Mouse (Mus musculus): ENCODE results near the gene Smg6. TPM values are rescaled to one million over a fixed set of nuclear protein-coding genes. Genes with fewer than 3 reads are reported as not detected.

The Smg6 gene
- total RNA-seq (2021): 10 to 100 TPM; 15.2 to 18.5 TPM
- long read RNA-seq, experiment 1, full-length matches to known transcripts: 7 of 16 reads
- long read RNA-seq, experiment 1, partial matches to known transcripts: 3 of 16 reads
- long read RNA-seq, experiment 1, other reads (novel, unspliced or antisense): 6 of 16 reads
- long read RNA-seq, experiment 2, full-length matches to known transcripts: 8 of 20 reads
- long read RNA-seq, experiment 2, partial matches to known transcripts: 6 of 20 reads
- long read RNA-seq, experiment 2, other reads (novel, unspliced or antisense): 6 of 20 reads

DNA sequence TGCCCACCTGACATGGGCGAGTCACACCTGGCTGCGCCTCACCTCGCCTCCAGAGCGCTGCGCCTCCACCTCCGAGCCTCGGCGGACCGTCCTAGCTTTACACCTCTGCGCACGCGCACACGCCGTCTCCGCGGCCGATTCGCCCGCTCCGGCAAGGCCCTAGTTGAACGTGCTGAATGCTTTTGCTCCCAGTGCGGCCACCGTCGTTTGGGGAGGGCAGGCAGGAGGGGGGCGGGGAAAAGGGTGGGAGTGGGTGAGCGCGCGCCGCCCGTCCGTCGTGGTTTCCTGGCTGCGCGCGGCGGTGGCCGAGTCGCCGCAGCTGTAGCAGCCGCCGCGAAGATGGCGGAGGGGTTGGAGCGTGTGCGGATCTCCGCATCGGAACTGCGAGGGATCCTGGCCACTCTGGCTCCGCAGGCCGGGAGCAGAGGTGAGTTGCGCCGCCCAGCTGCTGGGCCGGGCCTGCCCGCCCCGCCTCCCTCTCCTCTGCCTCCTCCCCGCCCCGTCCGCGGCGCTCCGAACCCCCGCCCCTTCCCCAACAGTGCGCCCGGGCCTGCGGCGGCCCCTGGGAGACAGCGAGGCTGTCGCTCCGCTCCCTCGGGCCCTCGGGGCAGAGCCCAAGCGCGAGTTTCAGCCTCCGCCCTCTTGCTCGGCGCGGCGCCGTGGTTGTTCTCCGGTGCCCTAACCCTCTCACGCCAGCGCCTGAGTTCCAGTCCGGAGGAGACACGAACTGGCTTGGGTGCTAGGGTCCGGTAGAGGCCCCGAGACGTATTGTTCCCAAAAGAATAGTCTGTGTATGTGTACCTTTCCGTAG is at the start of gene Smg6, which contains the start of gene Srr:
TSS of gene Smg6 (plus strand) at position 247 of the 811 bp plus-strand sequence.
TSS of gene Srr (minus strand) at position 372 of the 811 bp plus-strand sequence.
- DNase-seq: peak; percentile 93

GRCm38 (mm10) chr11:74876801-74877200 is 48.8 kb upstream of the Smg6 start:
- peak; percentile 43 for DNase-seq

DNA sequence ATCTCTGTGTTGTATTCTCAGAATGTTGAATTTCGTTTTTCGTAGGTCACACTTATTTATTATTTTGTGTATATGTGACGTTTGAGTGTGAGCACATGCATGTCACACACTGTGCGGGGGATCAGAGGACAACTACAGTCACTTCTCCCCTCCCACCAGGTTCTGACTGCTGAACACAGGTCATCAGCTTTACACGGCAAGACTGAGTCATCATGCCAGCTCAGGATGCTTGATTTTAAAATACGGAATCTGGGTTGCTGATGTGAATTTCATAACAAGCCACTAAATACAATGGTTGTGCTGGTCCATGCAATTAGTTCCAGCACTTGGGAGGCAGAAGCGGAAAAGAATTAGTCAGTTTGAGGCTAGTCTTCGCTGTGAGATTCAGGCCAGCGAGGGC is 44.6 kb upstream of the Smg6 start:
- no peak for DNase-seq

GRCm38 (mm10) chr11:74881979-74882378 is 43.6 kb upstream of the Smg6 start:
- no peak for DNase-seq

DNA sequence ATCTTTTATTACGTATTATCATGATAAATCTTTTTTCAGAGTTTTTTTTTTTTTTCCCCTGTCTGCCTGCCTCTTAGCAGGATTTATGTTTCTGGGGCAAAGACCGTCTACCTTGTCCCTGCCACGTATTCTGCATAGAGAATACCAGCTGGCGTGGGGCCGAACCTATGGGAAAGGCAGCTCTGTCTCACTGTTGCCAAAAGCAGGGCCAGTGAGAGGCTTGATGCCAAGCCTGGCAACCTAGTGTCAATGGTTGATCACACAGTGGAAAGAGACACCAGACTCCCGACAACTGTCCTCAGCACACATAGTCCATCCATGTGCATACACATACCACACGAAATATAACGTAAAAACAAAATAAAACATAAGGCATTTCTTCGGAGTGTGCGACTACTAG is 42.5 kb upstream of the Smg6 start:
- DNase-seq: no peak

- no peak for DNase-seq
These were observed 31.0 kb upstream of the Smg6 start for GRCm38 (mm10) chr11:74894619-74895018.

DNA sequence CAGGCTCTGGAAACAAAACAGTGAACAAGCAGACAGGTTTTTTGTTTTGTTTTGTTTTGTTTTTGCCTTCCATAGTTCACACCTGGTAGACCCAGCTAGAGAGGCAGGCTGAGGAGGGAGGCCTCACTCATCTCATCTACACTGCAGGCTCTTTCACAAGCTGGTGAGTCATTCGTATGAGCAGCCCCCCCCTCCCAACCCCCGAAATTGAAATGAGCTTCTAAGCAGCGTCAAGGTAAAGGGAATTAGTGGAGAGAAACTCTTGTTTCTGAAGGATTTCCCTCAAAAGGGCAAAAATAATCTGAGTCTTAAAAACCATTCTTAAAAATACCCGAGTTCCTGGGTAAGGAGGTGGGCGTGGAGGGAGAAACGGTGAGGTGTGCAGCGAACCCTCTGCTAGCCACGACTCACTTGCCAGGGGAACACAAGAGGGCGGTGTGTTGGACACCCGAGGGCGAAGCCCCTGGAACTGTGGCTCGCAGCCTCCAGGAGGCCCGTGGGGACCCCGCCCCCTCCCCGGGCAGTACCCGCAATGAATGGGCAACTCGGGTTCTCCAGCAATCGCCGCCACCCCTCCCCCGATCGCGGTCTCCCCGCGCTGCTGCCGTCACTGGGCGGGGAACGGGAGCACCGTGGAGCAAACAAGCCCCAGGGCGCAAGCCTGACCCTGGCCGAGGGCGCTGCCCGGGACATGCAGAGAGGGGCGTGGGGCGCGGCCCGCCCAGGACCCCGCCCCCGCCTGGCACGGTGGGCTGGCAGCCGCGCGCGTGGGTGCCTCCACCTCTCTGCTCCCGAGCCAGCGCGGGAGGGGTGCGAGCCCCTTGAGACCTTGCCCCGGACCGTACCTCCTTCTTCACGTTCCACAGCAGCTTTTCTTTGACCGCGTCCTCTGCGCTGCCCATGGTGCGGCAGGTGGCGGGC is 29.4 kb upstream of the Smg6 start:
- peak; percentile 50 for DNase-seq

GRCm38 (mm10) chr11:74896901-74897677 is 28.5 kb upstream of the Smg6 start, which contains the start of gene Sgsm2:
TSS of gene Sgsm2 (minus strand) at chr11:74897060.
- peak; percentile 71 for DNase-seq

DNA sequence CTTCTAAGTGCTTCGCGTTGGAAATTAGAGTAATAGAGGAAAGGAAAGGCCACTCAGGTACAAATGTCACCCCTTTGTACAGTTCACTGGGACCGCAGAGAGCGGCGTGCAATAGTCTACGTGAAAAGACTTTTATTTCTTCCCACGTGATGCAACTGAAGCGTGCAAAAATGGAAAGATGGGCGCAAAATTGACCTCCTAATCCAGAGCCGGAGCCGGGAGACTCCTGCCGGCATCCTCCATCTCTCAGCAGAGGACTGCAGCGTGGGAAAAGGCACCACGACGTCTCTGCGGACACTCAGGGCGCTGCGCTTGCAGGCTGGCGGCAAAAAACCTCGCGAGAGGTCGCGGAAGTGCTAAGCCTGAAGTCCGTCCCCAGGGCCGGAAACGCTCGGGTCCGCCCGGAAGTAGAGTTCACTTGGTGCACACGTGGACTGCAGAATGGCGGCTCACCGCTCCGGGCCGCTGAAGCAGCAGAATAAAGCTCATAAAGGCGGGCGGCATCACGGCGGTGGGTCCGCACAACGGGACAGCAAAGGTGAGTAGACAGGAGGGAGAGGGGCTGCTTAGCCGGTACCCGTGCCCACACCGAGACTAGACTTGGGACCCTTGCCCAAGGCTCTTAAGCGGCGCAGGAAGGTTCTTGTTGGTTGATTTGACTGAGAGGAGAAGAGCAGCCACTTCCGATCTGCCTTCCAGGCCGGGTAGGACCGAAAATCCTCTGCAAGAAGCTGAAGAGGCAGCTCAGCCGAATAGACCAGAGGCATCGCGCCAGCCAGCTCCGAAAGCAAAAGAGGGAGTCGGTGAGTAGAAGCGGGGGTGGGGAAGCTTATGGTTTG is 27.7 kb upstream of the Smg6 start, which contains the start of gene Tsr1:
TSS of gene Tsr1 (plus strand) at position 394 of the 839 bp plus-strand sequence.
- peak; percentile 88 for DNase-seq

- DNase-seq: no peak
These were observed 27.2 kb upstream of the Smg6 start for GRCm38 (mm10) chr11:74898517-74898827.

DNA sequence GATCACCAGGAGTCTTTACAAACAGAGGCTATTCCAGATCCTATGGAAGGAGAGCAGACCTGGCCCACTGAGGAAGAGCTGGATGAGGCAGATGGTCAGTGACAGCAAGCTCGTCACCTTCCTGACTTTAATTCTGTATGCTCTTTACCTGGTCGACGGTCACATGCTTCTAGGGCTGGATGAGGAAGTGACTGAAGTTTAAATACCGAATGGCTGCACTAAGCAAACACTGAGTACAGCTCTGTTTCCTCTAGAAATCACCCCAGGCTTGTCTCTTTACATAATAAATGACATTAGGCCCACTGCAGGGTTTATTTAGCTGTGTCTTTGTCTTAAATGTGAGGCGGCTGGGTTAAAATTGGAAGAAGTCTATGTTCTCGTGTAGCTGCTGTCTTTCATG is 24.1 kb upstream of the Smg6 start:
- DNase-seq: no peak

GRCm38 (mm10) chr11:74902416-74902815 is 23.2 kb upstream of the Smg6 start:
- DNase-seq: no peak

GRCm38 (mm10) chr11:74907850-74908249 is 17.8 kb upstream of the Smg6 start:
- no peak for DNase-seq

DNA sequence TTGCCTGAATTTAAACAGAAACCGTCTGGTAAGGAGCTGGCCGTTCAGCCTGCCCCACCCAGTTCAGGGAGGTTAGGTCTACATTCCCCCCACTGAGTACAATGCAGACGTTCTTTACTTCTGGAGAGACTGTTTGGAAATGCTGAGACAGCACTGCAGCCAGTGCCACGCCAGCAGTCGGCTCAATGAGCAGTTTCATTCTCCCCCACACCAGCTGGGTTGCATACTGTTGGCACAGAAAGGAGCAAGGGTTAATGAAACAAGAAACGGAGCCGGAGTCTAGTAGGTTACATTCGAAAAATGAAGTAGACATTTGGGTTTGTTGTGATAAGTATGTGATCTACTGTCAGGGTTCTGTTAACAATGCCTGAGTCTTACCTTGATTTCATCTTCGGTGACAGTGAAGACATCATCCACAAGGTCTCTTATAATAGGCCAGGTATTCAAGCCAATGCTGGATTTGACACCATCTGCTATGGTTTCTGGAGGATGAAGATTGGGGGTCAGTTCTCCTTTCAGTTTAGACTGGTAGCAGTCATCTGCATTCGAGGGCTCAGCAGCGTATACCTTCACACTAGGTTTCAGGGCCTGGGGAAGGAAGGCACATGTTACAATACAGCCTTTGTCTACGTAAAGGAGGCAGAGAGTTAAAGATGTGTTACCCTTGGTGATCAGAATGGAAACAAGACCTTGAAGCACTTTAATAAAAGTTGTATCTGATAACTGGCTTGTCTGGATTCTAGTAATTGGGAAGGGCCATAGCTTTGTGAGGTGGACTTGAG is 16.8 kb upstream of the Smg6 start:
- DNase-seq: no peak

- no peak for DNase-seq
These were observed 15.6 kb upstream of the Smg6 start for GRCm38 (mm10) chr11:74909978-74910377.

DNA sequence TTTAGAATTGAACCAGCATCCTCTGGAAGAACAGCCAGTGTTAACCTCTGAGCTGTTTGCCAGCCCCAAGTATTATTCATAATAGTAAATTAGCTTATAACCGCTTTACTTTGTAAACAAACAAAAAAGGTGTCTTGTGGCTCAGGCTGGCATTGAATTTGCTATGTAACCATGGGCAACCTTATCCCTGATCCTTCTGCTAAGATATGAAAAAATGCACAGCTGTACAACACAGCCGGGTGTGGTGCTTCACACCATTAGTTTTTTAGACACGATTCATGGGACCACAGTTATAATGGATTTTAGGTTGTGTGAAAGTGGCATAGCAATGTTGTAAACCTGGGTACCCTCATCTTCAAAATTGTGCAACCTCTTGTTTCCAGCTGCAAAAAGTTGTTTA is 13.1 kb upstream of the Smg6 start:
- no peak for DNase-seq

DNA sequence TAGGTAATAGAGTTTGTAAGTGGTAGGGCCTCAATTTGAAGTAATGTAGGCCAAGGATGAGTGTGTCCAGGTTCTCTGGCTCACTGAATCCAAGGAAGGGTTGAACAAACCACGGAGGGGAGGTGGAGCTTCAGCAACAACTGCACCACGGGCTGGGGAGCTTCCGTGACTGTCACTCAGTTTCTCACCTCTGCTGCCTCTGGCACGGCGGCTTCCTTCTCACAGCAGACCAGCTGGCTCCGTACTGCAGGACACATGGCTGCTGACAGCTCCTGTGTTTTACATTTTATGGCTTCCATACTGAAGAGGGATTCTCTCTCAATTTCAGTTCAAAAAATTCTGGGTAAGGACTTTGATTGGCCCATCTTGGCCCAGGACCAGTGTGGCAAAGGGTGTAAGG is 6.4 kb upstream of the Smg6 start:
- DNase-seq: no peak

DNA sequence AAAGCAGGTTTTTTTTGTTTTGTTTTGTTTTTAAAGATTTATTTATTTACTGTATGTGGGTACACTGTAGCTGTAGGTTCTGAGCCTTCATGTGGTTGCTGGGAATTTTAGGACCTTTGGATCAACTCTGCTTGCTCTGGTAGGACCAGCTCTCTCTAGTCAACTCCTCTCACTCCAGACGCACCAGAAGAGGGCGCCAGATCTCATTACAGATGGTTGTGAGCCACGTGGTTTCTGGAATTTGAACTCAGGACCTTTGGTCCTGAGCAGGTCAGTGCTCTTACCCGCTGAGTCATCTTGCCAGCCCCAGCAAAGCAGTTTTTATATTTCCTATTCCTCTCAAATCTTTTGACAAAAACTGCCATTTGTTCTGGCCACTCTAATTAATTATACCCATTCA is 1.5 kb upstream of the Smg6 start:
- peak; percentile 11 for DNase-seq

DNA sequence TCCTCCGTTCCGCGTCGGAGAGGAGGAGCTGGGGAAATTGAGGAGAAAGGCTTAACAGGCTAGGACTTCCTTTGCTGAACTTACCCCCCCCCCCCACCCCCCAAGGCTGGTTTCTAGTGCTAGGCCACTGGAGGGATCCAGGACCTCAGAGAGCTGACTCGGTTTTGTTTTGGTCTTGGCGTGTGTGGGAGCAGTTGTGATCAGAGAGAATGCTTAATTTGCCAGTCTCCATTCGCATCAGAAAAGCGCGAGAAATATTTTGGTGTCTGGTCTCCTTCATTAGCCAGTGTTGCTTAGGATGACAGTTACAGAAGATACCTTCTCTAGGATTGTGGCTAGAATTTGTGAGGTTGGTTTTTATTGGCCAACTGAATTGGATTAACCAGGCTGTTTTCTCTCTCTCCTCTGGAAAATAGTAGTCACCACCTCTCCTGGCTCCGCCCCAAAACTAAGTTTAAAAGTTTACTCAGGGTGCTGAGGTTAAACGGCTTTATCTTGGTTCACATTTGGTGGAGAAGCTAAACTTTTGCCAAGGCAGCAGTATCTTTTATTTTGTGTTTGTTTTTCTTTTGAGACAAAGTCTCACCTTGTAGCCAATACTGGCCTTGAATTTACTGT is 874 bp downstream of the Smg6 start:
- DNase-seq: peak; percentile 9
